28 mouse cellular contexts compared by ENCODE assay signal in the genomic region with DNA sequence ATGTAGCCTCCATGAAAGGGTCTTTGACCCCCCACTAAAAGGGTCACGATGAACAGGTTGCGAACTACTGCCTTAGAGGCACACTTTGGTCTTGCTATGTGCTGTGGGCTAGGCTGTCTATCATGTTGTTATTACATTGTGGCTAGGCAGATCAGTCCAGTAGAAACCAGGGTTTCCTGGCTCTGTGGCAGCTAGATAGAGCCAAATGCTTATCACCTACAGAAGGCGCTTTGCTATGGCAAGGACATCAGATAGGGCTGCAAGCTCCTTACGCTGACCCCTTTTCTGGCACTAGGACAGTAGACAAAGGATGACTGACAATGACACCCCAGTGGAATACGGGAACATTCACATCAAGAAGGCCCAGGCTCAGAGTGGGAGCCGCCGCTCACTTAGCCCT. TPM values are rescaled to one million over a fixed set of nuclear protein-coding genes. Genes with fewer than 3 reads are reported as not detected.
A peak's percentile ranks its signal among the peaks of the same experiment; 100 is the strongest.
DNase-seq lines count a peak whose midpoint lies in the region; ATAC-seq and TF ChIP-seq lines count a peak whose summit lies in the region.
"Had no signal": no experiment of that assay in that cellular context is flagged by ENCODE, and none has a peak within 500 bp of the region (broad histone marks: within the 10 kb centered on the region; RNA-seq: fewer than 3 reads in every experiment).

No protein-coding gene starts in this region.

- TF ChIP-seq POLR2A in small intestine, adult 2 months (IDR thresholded peaks at IDR 0.05; ENCODE audit: low read depth, low read length), result no peak

- H3K4me1 ChIP-seq in heart, embryonic 10.5 days, result peaks cover 17% of the 10 kb centered on the region
- peaks cover 0 to 6% of the 10 kb centered on the region in 2 experiments; a peak in 3 of 4 replicates for H3K4me1 ChIP-seq in liver, embryonic 14.5 days (replicated peaks; ENCODE audit: control insufficient read depth in 2 of 2, insufficient read depth in 2 of 2, low read length in 1 of 2)
- peaks cover 10% of the 10 kb centered on the region for H3K4me1 ChIP-seq in small intestine, adult 2 months (ENCODE audit: control insufficient read depth, insufficient read depth, insufficient read length, low read length)
- H3K4me1 ChIP-seq: lung, embryonic 15.5 days had no signal

- no peak for DNase-seq in heart, embryonic 10.5 days (ENCODE audit: low spot score)
- DNase-seq in heart, adult 18-20 months, result no peak
- DNase-seq in liver, embryonic 14.5 days (ENCODE audit: low read depth in 3 of 3, low spot score in 3 of 3), result no peak
- no peak for DNase-seq in urinary bladder, adult 2 months (ENCODE audit: low spot score)
- DNase-seq in embryo, embryonic 10 days (ENCODE audit: low spot score), result no peak
- DNase-seq: adrenal gland, adult 8-10 months; B cell, adult 2 months; cerebellum, adult 11-12 months; cerebellum, postnatal 25 days; forebrain, postnatal 0 days; gastrocnemius, postnatal 36 days; heart, postnatal 14 days; kidney, adult 11 months; kidney, postnatal 36 days; layer of hippocampus, adult 9-11 months; lung, postnatal 36 days; thymus, adult 2 months; thymus, postnatal 4 days had no signal

- H3K4me3 ChIP-seq in heart, embryonic 10.5 days, result no peak overlapping the region
- no peak overlapping the region for H3K4me3 ChIP-seq in liver, embryonic 14.5 days (ENCODE audit: insufficient read depth in 1 of 2, low read depth in 2 of 2, low read length in 2 of 2)
- no peak overlapping the region for H3K4me3 ChIP-seq in small intestine, adult 2 months (ENCODE audit: low read depth, low read length)
- H3K4me3 ChIP-seq: heart, embryonic 13.5 days; hindbrain, embryonic 13.5 days; kidney, embryonic 15.5 days; lung, embryonic 15.5 days had no signal

- peaks cover 52% of the 10 kb centered on the region for H3K27me3 ChIP-seq in heart, embryonic 10.5 days (ENCODE audit: insufficient read depth, poor library complexity, severe bottlenecking)
- H3K27me3 ChIP-seq in liver, embryonic 14.5 days (ENCODE audit: control insufficient read depth, insufficient read depth, low read length), result no peaks in the 10 kb centered on the region
- H3K27me3 ChIP-seq in small intestine, adult 2 months (ENCODE audit: control insufficient read depth, insufficient read depth, low read length), result no peaks in the 10 kb centered on the region

- no peaks in the 10 kb centered on the region for H3K9me3 ChIP-seq in heart, embryonic 10.5 days
- H3K9me3 ChIP-seq in liver, embryonic 14.5 days (ENCODE audit: control insufficient read depth, low read length), result no peaks in the 10 kb centered on the region
- H3K9me3 ChIP-seq: G1E; heart, embryonic 13.5 days; hindbrain, embryonic 13.5 days; kidney, embryonic 15.5 days; lung, embryonic 15.5 days had no signal

- H3K27ac ChIP-seq in heart, embryonic 10.5 days, result peak overlapping the region; percentile 49
- no peak overlapping the region for H3K27ac ChIP-seq in liver, embryonic 14.5 days
- peak overlapping the region; percentile 42 for H3K27ac ChIP-seq in small intestine, adult 2 months (ENCODE audit: insufficient read depth, low read depth, low read length)
- H3K27ac ChIP-seq: heart, embryonic 13.5 days; hindbrain, embryonic 13.5 days; kidney, embryonic 15.5 days; lung, embryonic 15.5 days; stomach, postnatal 0 days had no signal

- H3K9ac ChIP-seq in liver, embryonic 14.5 days (replicated peaks), result no peak overlapping the region
- H3K9ac ChIP-seq: forebrain, postnatal 0 days; heart, embryonic 13.5 days; hindbrain, embryonic 13.5 days; kidney, embryonic 15.5 days; lung, embryonic 15.5 days had no signal

- no peak for TF ChIP-seq CTCF in liver, embryonic 14.5 days (IDR thresholded peaks at IDR 0.05; ENCODE audit: low read depth)
- no peak for TF ChIP-seq CTCF in small intestine, adult 2 months (IDR thresholded peaks at IDR 0.05; ENCODE audit: extremely low read depth, insufficient read length, insufficient replicate concordance, low read depth, low read length)

- no peaks in the 10 kb centered on the region for H3K36me3 ChIP-seq in heart, embryonic 10.5 days
- no peaks in the 10 kb centered on the region for H3K36me3 ChIP-seq in liver, embryonic 14.5 days (replicated peaks; ENCODE audit: control insufficient read depth, insufficient read depth, low read depth)
- no peaks in the 10 kb centered on the region for H3K36me3 ChIP-seq in small intestine, adult 2 months (ENCODE audit: control insufficient read depth, insufficient read depth, low read length)
- H3K36me3 ChIP-seq: G1E; heart, embryonic 13.5 days; hindbrain, embryonic 13.5 days; kidney, embryonic 15.5 days; lung, embryonic 15.5 days had no signal

- TF ChIP-seq EP300 in liver, embryonic 14.5 days (IDR thresholded peaks at IDR 0.05; ENCODE audit: low read depth), result no peak

- H3K4me2 ChIP-seq in liver, embryonic 14.5 days (ENCODE audit: low read depth), result no peak overlapping the region
- H3K4me2 ChIP-seq: heart, embryonic 13.5 days; hindbrain, embryonic 13.5 days; kidney, embryonic 15.5 days; lung, embryonic 15.5 days had no signal

- WGBS in heart, embryonic 10.5 days, result 71% methylated on average over 7 of the region's 7 CpGs
- 32% methylated on average over 7 of the region's 7 CpGs for WGBS in liver, embryonic 14.5 days (ENCODE audit: insufficient replicate concordance)
- WGBS in small intestine, adult 2 months, result 91% methylated on average over 7 of the region's 7 CpGs

- peak; percentile 69 for ATAC-seq in common myeloid progenitor, adult 5-6 weeks (replicated peaks; ENCODE audit: low read depth, poor library complexity, severe bottlenecking)
- peak; percentile 72; the same call in 1 of the 2 replicates for ATAC-seq in liver, embryonic 14.5 days (ENCODE audit: insufficient read depth)
- ATAC-seq: forebrain, postnatal 0 days had no signal

RNA-seq across cellular contexts. Expression of a gene that starts 8.3 kb away (rescaled TPM):
- polyA plus RNA-seq in heart, embryonic 10.5 days (2016; fragmentation: Nextera tagmentation; extraction: Ambion mirVana), result not detected in 2 replicates
- total RNA-seq in heart, adult 18-20 months (2021), result under 1 TPM in 1 of 2 experiments, not detected in 1; 0.15 TPM
- total RNA-seq in common myeloid progenitor, adult 5-6 weeks (2017), result not detected in 2 replicates
- polyA plus RNA-seq in liver, embryonic 14.5 days (2012; rRNA removed), result not detected in 2 replicates
- polyA plus RNA-seq in liver, embryonic 14.5 days (2014; fragmentation: Nextera tagmentation; extraction: Ambion mirVana), result not detected in 2 replicates
- 0.38 and 0.82 TPM in 2 replicates for polyA plus RNA-seq in small intestine, adult 2 months (2012; rRNA removed)
- polyA plus RNA-seq in urinary bladder, adult 2 months (2012; rRNA removed), result 3.5 and 6.6 TPM in 2 replicates
- total RNA-seq: CH12.LX had no signal
- polyA plus RNA-seq: G1E; heart, embryonic 13.5 days; hindbrain, embryonic 13.5 days had no signal

RNA-seq across cellular contexts. Expression of a gene that starts 14.7 kb away (rescaled TPM):
- polyA plus RNA-seq in heart, embryonic 10.5 days (2016; fragmentation: Nextera tagmentation; extraction: Ambion mirVana), result 0.14 TPM in 1 of 2 replicates, not detected in the other
- not detected for total RNA-seq in heart, adult 18-20 months (2021)
- total RNA-seq in common myeloid progenitor, adult 5-6 weeks (2017), result not detected in 2 replicates
- not detected in 2 replicates for polyA plus RNA-seq in liver, embryonic 14.5 days (2012; rRNA removed)
- not detected in 2 replicates for polyA plus RNA-seq in liver, embryonic 14.5 days (2014; fragmentation: Nextera tagmentation; extraction: Ambion mirVana)
- 0.27 and 0.96 TPM in 2 replicates for polyA plus RNA-seq in small intestine, adult 2 months (2012; rRNA removed)
- polyA plus RNA-seq in urinary bladder, adult 2 months (2012; rRNA removed), result not detected in 2 replicates
- total RNA-seq: adrenal gland, adult 8-10 months; CH12.LX; forebrain, postnatal 0 days; G1E; heart, postnatal 14 days had no signal
- polyA plus RNA-seq: G1E; heart, embryonic 13.5 days; hindbrain, embryonic 13.5 days; kidney, embryonic 15.5 days; lung, embryonic 15.5 days; neural tube, embryonic 14.5 days; stomach, postnatal 0 days had no signal

RNA-seq across cellular contexts. Expression of a gene that starts 22.2 kb away (rescaled TPM):
- 9.9 and 11.2 TPM in 2 replicates for polyA plus RNA-seq in heart, embryonic 10.5 days (2016; fragmentation: Nextera tagmentation; extraction: Ambion mirVana)
- 1 to 10 TPM; 3.5 to 4.5 TPM for total RNA-seq in heart, adult 18-20 months (2021)
- 3.6 and 7.8 TPM in 2 replicates for total RNA-seq in common myeloid progenitor, adult 5-6 weeks (2017)
- polyA plus RNA-seq in liver, embryonic 14.5 days (2012; rRNA removed), result 6.6 and 6.9 TPM in 2 replicates
- polyA plus RNA-seq in liver, embryonic 14.5 days (2014; fragmentation: Nextera tagmentation; extraction: Ambion mirVana), result 4.7 and 5.2 TPM in 2 replicates
- 15.9 and 23.6 TPM in 2 replicates for polyA plus RNA-seq in small intestine, adult 2 months (2012; rRNA removed)
- polyA plus RNA-seq in urinary bladder, adult 2 months (2012; rRNA removed), result 11.1 and 14.5 TPM in 2 replicates

RNA-seq across cellular contexts. Expression of a gene that starts 39.0 kb away (rescaled TPM):
- polyA plus RNA-seq in heart, embryonic 10.5 days (2016; fragmentation: Nextera tagmentation; extraction: Ambion mirVana), result 1.3 and 1.6 TPM in 2 replicates
- total RNA-seq in heart, adult 18-20 months (2021), result 10 to 100 TPM; 26.5 to 28.0 TPM
- total RNA-seq in common myeloid progenitor, adult 5-6 weeks (2017), result not detected in 2 replicates
- polyA plus RNA-seq in liver, embryonic 14.5 days (2012; rRNA removed), result 0.95 and 0.99 TPM in 2 replicates
- 1.3 and 2.1 TPM in 2 replicates for polyA plus RNA-seq in liver, embryonic 14.5 days (2014; fragmentation: Nextera tagmentation; extraction: Ambion mirVana)
- 33.8 and 34.5 TPM in 2 replicates for polyA plus RNA-seq in small intestine, adult 2 months (2012; rRNA removed)
- 147 and 168 TPM in 2 replicates for polyA plus RNA-seq in urinary bladder, adult 2 months (2012; rRNA removed)
- total RNA-seq: CH12.LX, G1E had no signal
- polyA plus RNA-seq: G1E had no signal

RNA-seq across cellular contexts. Expression of a gene that starts 52.2 kb away (rescaled TPM):
- polyA plus RNA-seq in heart, embryonic 10.5 days (2016; fragmentation: Nextera tagmentation; extraction: Ambion mirVana), result 0.11 and 0.31 TPM in 2 replicates
- total RNA-seq in heart, adult 18-20 months (2021), result under 1 TPM in 1 of 2 experiments, not detected in 1; 0.15 TPM
- total RNA-seq in common myeloid progenitor, adult 5-6 weeks (2017), result not detected in 2 replicates
- 0.03 and 0.06 TPM in 2 replicates for polyA plus RNA-seq in liver, embryonic 14.5 days (2012; rRNA removed)
- 0.04 and 0.13 TPM in 2 replicates for polyA plus RNA-seq in liver, embryonic 14.5 days (2014; fragmentation: Nextera tagmentation; extraction: Ambion mirVana)
- 3.7 and 9.4 TPM in 2 replicates for polyA plus RNA-seq in small intestine, adult 2 months (2012; rRNA removed)
- polyA plus RNA-seq in urinary bladder, adult 2 months (2012; rRNA removed), result 0.07 TPM in 2 replicates
- total RNA-seq: adrenal gland, adult 8-10 months; forebrain, postnatal 0 days; gastrocnemius, postnatal 36 days had no signal
